Mouse (Mus musculus) neural tube, embryonic 15.5 days (tissue): Measurements from ENCODE around the gene Arhgdig. TPM values are rescaled to one million over a fixed set of nuclear protein-coding genes. Genes with fewer than 3 reads are reported as not detected.

ENCODE experiments used
- ATAC-seq: fragments of 200-750 bp; cut with Nextera tagmentation; 2 replicates; pipeline ENCODE4 v1.8.0; 2017; ENCODE audit warnings: mild to moderate bottlenecking, moderate TSS enrichment, moderate library complexity; ENCODE audit not compliant: low FRiP score
- H3K27ac ChIP-seq: fragments of 300-500 bp; sonication (generic); replicated peaks from 2 replicates; pipeline ENCODE4 v1.5.1; 2015; ENCODE audit warnings: mild to moderate bottlenecking, inconsistent platforms
- H3K27me3 ChIP-seq: fragments of 300-500 bp; sonication (generic); replicated peaks from 2 replicates; pipeline ENCODE4 v1.6.1; 2015; ENCODE audit warnings: inconsistent platforms
- H3K36me3 ChIP-seq: fragments of 300-500 bp; sonication (generic); 2 replicates; pipeline ENCODE4 v1.6.1; 2015; ENCODE audit warnings: inconsistent platforms
- H3K4me1 ChIP-seq: fragments of 300-500 bp; sonication (generic); 2 replicates; pipeline ENCODE4 v1.6.1; 2015; ENCODE audit warnings: inconsistent platforms
- H3K4me2 ChIP-seq: fragments of 300-500 bp; sonication (generic); 2 replicates; pipeline ENCODE4 v1.6.1; 2015; ENCODE audit warnings: inconsistent platforms, mild to moderate bottlenecking, moderate library complexity
- H3K4me3 ChIP-seq: fragments of 300-500 bp; sonication (generic); replicated peaks from 2 replicates; pipeline ENCODE4 v1.5.1; 2015; ENCODE audit warnings: mild to moderate bottlenecking, inconsistent platforms
- H3K9ac ChIP-seq: fragments of 300-500 bp; sonication (generic); replicated peaks from 2 replicates; pipeline ENCODE4 v1.6.1; 2015; ENCODE audit warnings: mild to moderate bottlenecking, inconsistent platforms
- H3K9me3 ChIP-seq: fragments of 300-500 bp; sonication (generic); replicated peaks from 2 replicates; pipeline ENCODE4 v1.6.1; 2016; ENCODE audit warnings: inconsistent platforms
- WGBS: fragments of 180-500 bp; shearing (Covaris S2); methylation state at CpG from one replicate; pipeline ENCODE4 v1.1.7; 2015; ENCODE audit warnings: mixed read lengths; 5-methylcytosine and 5-hydroxymethylcytosine counted together
- polyA plus RNA-seq: library from polyadenylated mRNA; unstranded; fragments of >200 nt; fragmentation: Nextera tagmentation; extraction: Ambion mirVana; gene quantifications from 2 replicates; pipeline ENCODE4 v1.2.1, GENCODE M21; 2015

Gene Arhgdig
- polyA plus RNA-seq, result 184 and 242 TPM in 2 replicates

GRCm38 (mm10) chr17:26207686-26208085, at the start of gene Arhgdig:
Arhgdig (minus strand) TSS chr17:26207786.
- Histone ChIP-seq H3K9ac (no peak within 1 kb of the TSS), H3K4me3 (no peak within 1 kb of the TSS), H3K27me3 (peaks cover 32% of the 10 kb centered on the region), H3K9me3 (no peaks in the 10 kb centered on the region), H3K4me2 (no peak within 1 kb of the TSS), H3K4me1 (peaks cover 12% of the 10 kb centered on the region), H3K27ac (no peak within 1 kb of the TSS), H3K36me3 (peaks cover 4% of the 10 kb centered on the region; the same call in 1 of the 2 replicates)
- ATAC-seq, result no peak
- 91% methylated on average over 12 of the region's 12 CpGs for WGBS

- ATAC-seq, result no peak
- WGBS, result 97% methylated on average over 7 of the region's 7 CpGs
- H3K27ac ChIP-seq, result no peak overlapping the region
These were observed 47.7 kb upstream of the Arhgdig start for GRCm38 (mm10) chr17:26255313-26255712.

GRCm38 (mm10) chr17:26253399-26253798, 45.8 kb upstream of the Arhgdig start:
- H3K36me3 ChIP-seq, result peaks cover 21% of the 10 kb centered on the region
- peaks cover 5% of the 10 kb centered on the region for H3K27me3 ChIP-seq
- H3K4me2 ChIP-seq, result peak overlapping the region; percentile 77
- peak overlapping the region; percentile 99 for H3K27ac ChIP-seq
- peaks cover 19% of the 10 kb centered on the region for H3K4me1 ChIP-seq
- peak overlapping the region; percentile 97 for H3K9ac ChIP-seq
- H3K9me3 ChIP-seq, result no peaks in the 10 kb centered on the region
- peak; percentile 7; the same call in 1 of the 2 replicates for ATAC-seq
- under 1% methylated on average over 22 of the region's 24 CpGs for WGBS
- peak overlapping the region; percentile 96 for H3K4me3 ChIP-seq

More at GRCm38 (mm10) chr17:26255313-26255712, 47.7 kb upstream of the Arhgdig start:
- no peaks in the 10 kb centered on the region for H3K27me3 ChIP-seq
- H3K4me2 ChIP-seq, result no peak overlapping the region
- no peak overlapping the region for H3K9ac ChIP-seq
- no peak overlapping the region for H3K4me3 ChIP-seq
- peaks cover 19% of the 10 kb centered on the region for H3K4me1 ChIP-seq
- H3K9me3 ChIP-seq, result no peaks in the 10 kb centered on the region
- H3K36me3 ChIP-seq, result peaks cover 38% of the 10 kb centered on the region

GRCm38 (mm10) chr17:26252539-26253251, 45.1 kb upstream of the Arhgdig start, which contains the start of gene Luc7l:
Luc7l (plus strand) TSS chr17:26252896.
- peak within 1 kb of the TSS; percentile 99 for H3K27ac ChIP-seq
- H3K4me2 ChIP-seq, result peak within 1 kb of the TSS; percentile 77
- ATAC-seq, result peak; percentile 97
- peak within 1 kb of the TSS; percentile 96 for H3K4me3 ChIP-seq
- no peaks in the 10 kb centered on the region for H3K9me3 ChIP-seq
- H3K36me3 ChIP-seq, result peaks cover 14% of the 10 kb centered on the region
- peak within 1 kb of the TSS; percentile 97 for H3K9ac ChIP-seq
- peaks cover 5% of the 10 kb centered on the region for H3K27me3 ChIP-seq
- 1% methylated on average over 42 of the region's 43 CpGs for WGBS
- peaks cover 19% of the 10 kb centered on the region for H3K4me1 ChIP-seq

GRCm38 (mm10) chr17:26251886-26252538, 44.4 kb upstream of the Arhgdig start:
- ATAC-seq, result no peak
- WGBS, result 66% methylated on average over 4 of the region's 4 CpGs
- Histone ChIP-seq H3K27ac (peak overlapping the region; percentile 99), H3K4me3 (peak overlapping the region; percentile 96), H3K4me1 (peaks cover 19% of the 10 kb centered on the region), H3K36me3 (peaks cover 9% of the 10 kb centered on the region), H3K27me3 (peaks cover 5% of the 10 kb centered on the region), H3K9ac (peak overlapping the region; percentile 97), H3K4me2 (peak overlapping the region; percentile 77), H3K9me3 (no peaks in the 10 kb centered on the region)

- H3K4me1 ChIP-seq, result peaks cover 21% of the 10 kb centered on the region
- 9% methylated on average over 24 of the region's 33 CpGs for WGBS
- no peaks in the 10 kb centered on the region for H3K36me3 ChIP-seq
- no peaks in the 10 kb centered on the region for H3K9me3 ChIP-seq
- H3K4me2 ChIP-seq, result peak within 1 kb of the TSS; percentile 80
- H3K9ac ChIP-seq, result peak within 1 kb of the TSS; percentile 78
- peak within 1 kb of the TSS; percentile 75 for H3K4me3 ChIP-seq
- peaks cover 4% of the 10 kb centered on the region for H3K27me3 ChIP-seq
- ATAC-seq, result peak; percentile 97
- peak within 1 kb of the TSS; percentile 81 for H3K27ac ChIP-seq
These were observed 36.7 kb upstream of the Arhgdig start, which contains the start of gene Fam234a for GRCm38 (mm10) chr17:26244101-26244841. Fam234a (minus strand) TSS chr17:26244242.

- H3K9me3 ChIP-seq, result no peaks in the 10 kb centered on the region
- under 1% methylated on average over 32 of the region's 32 CpGs for WGBS
- ATAC-seq, result peak; percentile 83
- peak overlapping the region; percentile 81 for H3K27ac ChIP-seq
- peaks cover 21% of the 10 kb centered on the region for H3K4me1 ChIP-seq
- no peaks in the 10 kb centered on the region for H3K27me3 ChIP-seq
- no peaks in the 10 kb centered on the region for H3K36me3 ChIP-seq
- H3K4me2 ChIP-seq, result peak overlapping the region; percentile 80
- peak overlapping the region; percentile 75 for H3K4me3 ChIP-seq
- H3K9ac ChIP-seq, result peak overlapping the region; percentile 78
These were observed 36.0 kb upstream of the Arhgdig start for GRCm38 (mm10) chr17:26243471-26244100.

GRCm38 (mm10) chr17:26240990-26241389, 33.4 kb upstream of the Arhgdig start:
- ATAC-seq, result no peak
- no peak overlapping the region for H3K9ac ChIP-seq
- H3K4me1 ChIP-seq, result peaks cover 21% of the 10 kb centered on the region
- H3K27ac ChIP-seq, result no peak overlapping the region
- no peak overlapping the region for H3K4me2 ChIP-seq
- H3K27me3 ChIP-seq, result no peaks in the 10 kb centered on the region
- H3K36me3 ChIP-seq, result no peaks in the 10 kb centered on the region
- 80% methylated on average over 6 of the region's 6 CpGs for WGBS
- no peaks in the 10 kb centered on the region for H3K9me3 ChIP-seq
- H3K4me3 ChIP-seq, result no peak overlapping the region

GRCm38 (mm10) chr17:26240120-26240790, 32.7 kb upstream of the Arhgdig start:
- Histone ChIP-seq H3K27ac (no peak overlapping the region), H3K4me2 (no peak overlapping the region), H3K4me1 (peaks cover 23% of the 10 kb centered on the region), H3K9ac (no peak overlapping the region), H3K27me3 (no peaks in the 10 kb centered on the region), H3K9me3 (no peaks in the 10 kb centered on the region), H3K36me3 (no peaks in the 10 kb centered on the region), H3K4me3 (no peak overlapping the region)
- no peak for ATAC-seq
- 86% methylated on average over 6 of the region's 6 CpGs for WGBS

GRCm38 (mm10) chr17:26239551-26239950, 32.0 kb upstream of the Arhgdig start:
- Histone ChIP-seq H3K36me3 (no peaks in the 10 kb centered on the region), H3K4me1 (peaks cover 19% of the 10 kb centered on the region), H3K4me3 (no peak overlapping the region), H3K27me3 (no peaks in the 10 kb centered on the region), H3K9me3 (no peaks in the 10 kb centered on the region), H3K9ac (no peak overlapping the region), H3K27ac (no peak overlapping the region), H3K4me2 (no peak overlapping the region)
- no peak for ATAC-seq
- 67% methylated on average over 2 of the region's 2 CpGs for WGBS
